Mouse (Mus musculus) testis, adult 2 months (tissue): ENCODE results near the gene Zfp341. TPM values are rescaled to one million over a fixed set of nuclear protein-coding genes. Genes with fewer than 3 reads are reported as not detected.
A peak's percentile ranks its signal among the peaks of the same experiment; 100 is the strongest.

Experiments
- H3K27ac ChIP-seq: fragments of 200-500 bp; 2 replicates; pipeline ENCODE4 v1.5.1; 2012; ENCODE audit warnings: low read depth, low read length; ENCODE audit not compliant: control insufficient read depth, insufficient read depth
- H3K27me3 ChIP-seq: fragments of 200-500 bp; 2 replicates; pipeline ENCODE4 v1.6.1; 2012; ENCODE audit warnings: mild to moderate bottlenecking, low read length, moderate library complexity; ENCODE audit not compliant: control insufficient read depth, insufficient read depth
- H3K36me3 ChIP-seq: fragments of 200-500 bp; 2 replicates; pipeline ENCODE4 v1.6.1; 2012; ENCODE audit warnings: mild to moderate bottlenecking, low read length; ENCODE audit not compliant: control insufficient read depth, insufficient read depth
- H3K4me1 ChIP-seq: fragments of 200-500 bp; 2 replicates; pipeline ENCODE4 v1.6.1; 2012; ENCODE audit warnings: low read length; ENCODE audit not compliant: control insufficient read depth, insufficient read depth
- H3K4me3 ChIP-seq: fragments of 200-500 bp; 2 replicates; pipeline ENCODE4 v1.5.1; 2012; ENCODE audit warnings: low read depth, mild to moderate bottlenecking, low read length, moderate library complexity, mixed read lengths; ENCODE audit not compliant: control insufficient read depth
- CTCF ChIP-seq: fragments of 200-500 bp; IDR thresholded peaks from 2 replicates; pipeline ENCODE4 v1.5.1; 2012; ENCODE audit warnings: low read depth, mild to moderate bottlenecking, inconsistent platforms, low read length, moderate library complexity; ENCODE audit not compliant: control insufficient read depth, insufficient read depth, insufficient replicate concordance
- POLR2A ChIP-seq: fragments of 200-500 bp; IDR thresholded peaks from 2 replicates; pipeline ENCODE4 v1.6.1; 2012; ENCODE audit warnings: low read depth, mild to moderate bottlenecking, inconsistent platforms, low read length, moderate library complexity; ENCODE audit not compliant: control insufficient read depth
- polyA plus RNA-seq: library from polyadenylated mRNA; depleted of rRNA; stranded (reverse); fragments of >200 nt; gene quantifications from 2 replicates; pipeline ENCODE4 v1.2.3, GENCODE M21; 2012

Zfp341 gene
- polyA plus RNA-seq, 1 experiment, result 1.1 TPM

- H3K4me1 ChIP-seq, result no peaks in the 10 kb centered on the region
- H3K27ac ChIP-seq, result no peak overlapping the region
- TF ChIP-seq POLR2A (no peak), CTCF (no peak)
- no peaks in the 10 kb centered on the region for H3K27me3 ChIP-seq
- H3K4me3 ChIP-seq, result no peak overlapping the region
- no peaks in the 10 kb centered on the region for H3K36me3 ChIP-seq
These were observed 26.0 kb downstream of the Zfp341 start for GRCm38 (mm10) chr2:154639115-154639514.

- no peaks in the 10 kb centered on the region for H3K36me3 ChIP-seq
- H3K4me1 ChIP-seq, result peaks cover 8% of the 10 kb centered on the region
- H3K27me3 ChIP-seq, result no peaks in the 10 kb centered on the region
- no peak overlapping the region for H3K27ac ChIP-seq
- no peak for TF ChIP-seq CTCF
- no peak for TF ChIP-seq POLR2A
- no peak overlapping the region for H3K4me3 ChIP-seq
These were observed 28.1 kb downstream of the Zfp341 start for GRCm38 (mm10) chr2:154641176-154641575.

- TF ChIP-seq POLR2A (no peak), CTCF (no peak)
- Histone ChIP-seq H3K4me1 (peaks cover 9% of the 10 kb centered on the region), H3K27me3 (no peaks in the 10 kb centered on the region), H3K36me3 (no peaks in the 10 kb centered on the region), H3K4me3 (no peak overlapping the region), H3K27ac (no peak overlapping the region)
These were observed 28.9 kb downstream of the Zfp341 start for GRCm38 (mm10) chr2:154642005-154642459.

DNA sequence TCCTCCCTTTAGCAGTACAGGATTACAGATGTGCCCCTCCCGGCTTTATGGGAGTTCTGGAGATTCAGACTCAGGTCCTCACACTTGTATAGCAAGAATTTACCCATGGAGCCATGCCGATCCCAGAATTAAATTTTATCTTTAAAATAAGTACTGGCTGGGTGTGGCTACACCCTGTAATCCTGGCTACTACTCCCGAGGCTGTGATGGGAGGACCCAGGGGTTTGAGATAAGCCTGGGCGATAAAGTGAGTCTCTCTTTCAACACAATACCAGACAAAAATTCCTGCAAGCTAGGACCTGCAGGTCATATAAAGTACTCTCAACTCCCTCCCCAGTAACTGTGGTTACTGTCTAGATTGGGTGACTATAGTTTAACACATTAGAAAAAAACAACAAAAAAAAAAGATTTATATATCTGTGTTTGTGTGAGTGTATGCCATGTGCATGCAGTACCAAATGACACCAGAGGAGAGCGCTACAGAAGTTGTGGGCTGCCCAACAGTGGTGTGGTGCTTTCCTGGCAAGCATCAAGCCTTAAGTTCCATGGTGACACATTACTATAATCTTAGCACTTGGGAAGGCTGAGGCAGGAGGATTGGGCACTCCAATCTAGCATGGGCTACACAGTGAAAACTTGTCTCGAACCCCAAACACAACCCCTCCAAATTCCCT, 29.8 kb downstream of the Zfp341 start:
- Histone ChIP-seq H3K4me3 (no peak overlapping the region), H3K27ac (no peak overlapping the region), H3K27me3 (no peaks in the 10 kb centered on the region), H3K4me1 (peaks cover 9% of the 10 kb centered on the region), H3K36me3 (no peaks in the 10 kb centered on the region)
- TF ChIP-seq POLR2A (no peak), CTCF (no peak)

- H3K27ac ChIP-seq, result no peak overlapping the region
- no peak overlapping the region for H3K4me3 ChIP-seq
- TF ChIP-seq CTCF, result no peak; the same call in 1 of the 2 replicates
- no peak for TF ChIP-seq POLR2A
- peaks cover 9% of the 10 kb centered on the region for H3K4me1 ChIP-seq
- no peaks in the 10 kb centered on the region for H3K27me3 ChIP-seq
- H3K36me3 ChIP-seq, result no peaks in the 10 kb centered on the region
These were observed 33.5 kb downstream of the Zfp341 start for GRCm38 (mm10) chr2:154646634-154647033.

DNA sequence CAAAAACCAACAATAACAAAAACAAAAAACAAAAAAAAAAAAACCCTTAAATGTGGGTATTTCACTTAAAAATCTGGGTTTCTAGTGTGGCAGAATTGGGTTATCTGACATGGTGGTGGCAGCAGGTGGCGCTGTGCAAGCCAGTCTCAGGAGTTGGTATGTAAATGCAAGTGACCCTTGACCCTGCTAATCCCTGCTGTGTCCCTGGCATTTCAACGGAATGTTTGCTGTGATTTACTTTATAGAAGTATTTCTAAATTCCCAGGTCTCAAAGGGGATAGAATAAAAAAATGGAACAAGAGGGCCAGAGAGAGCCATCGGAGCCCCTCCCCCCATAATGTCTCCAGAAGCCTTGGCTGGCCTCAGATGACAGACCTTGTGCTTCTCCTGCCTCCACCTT, 35.0 kb downstream of the Zfp341 start:
- H3K27ac ChIP-seq, result no peak overlapping the region
- no peak for TF ChIP-seq POLR2A
- TF ChIP-seq CTCF, result peak; percentile 39; the same call in 1 of the 2 replicates

DNA sequence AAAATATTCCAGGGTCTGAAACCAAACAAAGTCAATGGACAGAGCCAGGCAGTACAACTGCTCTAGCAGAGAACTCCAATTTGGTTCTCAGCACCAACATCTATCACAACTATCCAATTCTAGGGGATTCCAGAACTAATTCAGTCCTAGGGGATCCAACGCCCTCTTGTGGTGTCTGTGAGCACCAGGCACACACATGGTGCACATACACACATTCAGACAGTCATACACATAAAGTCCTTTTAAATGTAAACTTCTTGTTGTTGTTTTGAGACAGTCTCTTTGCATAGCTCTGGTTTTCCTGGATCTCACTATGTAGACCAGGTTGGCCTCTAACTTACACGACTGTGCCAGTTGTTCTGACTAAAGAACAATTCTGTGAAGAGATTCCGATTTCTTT, 37.3 kb downstream of the Zfp341 start:
- TF ChIP-seq CTCF, result no peak
- no peak for TF ChIP-seq POLR2A
- H3K27ac ChIP-seq, result no peak overlapping the region
- H3K4me1 ChIP-seq, result peaks cover 9% of the 10 kb centered on the region
- H3K36me3 ChIP-seq, result no peaks in the 10 kb centered on the region
- no peak overlapping the region; the same call in 1 of the 2 replicates for H3K4me3 ChIP-seq
- H3K27me3 ChIP-seq, result no peaks in the 10 kb centered on the region

More for the DNA sequence above, 35.0 kb downstream of the Zfp341 start:
- Histone ChIP-seq H3K4me3 (no peak overlapping the region), H3K36me3 (no peaks in the 10 kb centered on the region), H3K27me3 (no peaks in the 10 kb centered on the region), H3K4me1 (peaks cover 9% of the 10 kb centered on the region)
